Mouse (Mus musculus) lung, postnatal 0 days (tissue): ENCODE measurements around the gene Ndrg2. TPM values are rescaled to one million over a fixed set of nuclear protein-coding genes. Genes with fewer than 3 reads are reported as not detected.

Experiments
- ATAC-seq: fragments of 200-750 bp; cut with Nextera tagmentation; 2 replicates; pipeline ENCODE4 v1.8.0; 2017; ENCODE audit warnings: moderate library complexity
- DNase-seq: peaks from one replicate; pipeline ENCODE4 v3.0.0-alpha.2; 2016; ENCODE audit warnings: low spot score
- H3K27ac ChIP-seq: fragments of 300-500 bp; sonication (generic); 2 replicates; pipeline ENCODE4 v1.5.1; 2014; ENCODE audit warnings: antibody characterized with exemption, mild to moderate bottlenecking, low read length, mixed read lengths
- H3K27me3 ChIP-seq: fragments of 300-500 bp; sonication (generic); replicated peaks from 2 replicates; pipeline ENCODE4 v1.6.1; 2014; ENCODE audit warnings: low read length, mixed read lengths; ENCODE audit not compliant: insufficient read depth
- H3K36me3 ChIP-seq: fragments of 300-500 bp; sonication (generic); 2 replicates; pipeline ENCODE4 v1.6.1; 2014; ENCODE audit warnings: low read length, mixed read lengths; ENCODE audit not compliant: insufficient read depth
- H3K4me1 ChIP-seq: fragments of 300-500 bp; sonication (generic); 2 replicates; pipeline ENCODE4 v1.6.1; 2014; ENCODE audit warnings: antibody characterized with exemption, low read depth, low read length, mixed read lengths; ENCODE audit not compliant: insufficient read depth
- H3K4me2 ChIP-seq: fragments of 300-500 bp; sonication (generic); replicated peaks from 2 replicates; pipeline ENCODE4 v1.6.1; 2014; ENCODE audit warnings: low read depth, mild to moderate bottlenecking, low read length, moderate library complexity, mixed read lengths
- H3K4me3 ChIP-seq: fragments of 300-500 bp; sonication (generic); 2 replicates; pipeline ENCODE4 v1.5.1; 2014; ENCODE audit warnings: low read depth, low read length
- H3K9ac ChIP-seq: fragments of 300-500 bp; sonication (generic); replicated peaks from 2 replicates; pipeline ENCODE4 v1.6.1; 2014; ENCODE audit warnings: low read depth, mild to moderate bottlenecking
- H3K9me3 ChIP-seq: fragments of 300-500 bp; sonication (generic); 2 replicates; pipeline ENCODE4 v1.6.1; 2016; ENCODE audit warnings: low read length, mixed read lengths
- CTCF ChIP-seq: IDR thresholded peaks from 2 replicates; pipeline ENCODE4 v1.5.1; 2016; ENCODE audit warnings: antibody characterized with exemption, mild to moderate bottlenecking
- EP300 ChIP-seq: IDR thresholded peaks from 2 replicates; pipeline ENCODE4 v1.6.1; 2016; ENCODE audit warnings: antibody characterized with exemption, mild to moderate bottlenecking, control low read depth
- WGBS: fragments of 180-500 bp; shearing (Covaris S2); extraction: QIAGEN DNeasy Blood & Tissue Kit; methylation state at CpG from one replicate; pipeline ENCODE4 v1.1.7; 2014; 5-methylcytosine and 5-hydroxymethylcytosine counted together
- polyA plus RNA-seq: library from polyadenylated mRNA; unstranded; fragments of >200 nt; fragmentation: Nextera tagmentation; extraction: Ambion mirVana; gene quantifications from 2 replicates; pipeline ENCODE4 v1.2.1, GENCODE M21; 2015

The Ndrg2 gene
- polyA plus RNA-seq, 1 experiment from 2014 or later: 103 TPM

- no peak overlapping the region for H3K4me2 ChIP-seq
- no peak overlapping the region for H3K4me3 ChIP-seq
- WGBS: 55% methylated on average over 7 of the region's 7 CpGs
- H3K9ac ChIP-seq: no peak overlapping the region
- no peaks in the 10 kb centered on the region for H3K36me3 ChIP-seq
- no peaks in the 10 kb centered on the region for H3K4me1 ChIP-seq
- H3K9me3 ChIP-seq: no peaks in the 10 kb centered on the region
- H3K27ac ChIP-seq: no peak overlapping the region
- no peak for TF ChIP-seq EP300
- peak; percentile 67 for TF ChIP-seq CTCF
- DNase-seq (peak; percentile 74), ATAC-seq (peak; percentile 18; the same call in 1 of the 2 replicates)
- no peaks in the 10 kb centered on the region for H3K27me3 ChIP-seq
These were observed 9.3 kb downstream of the Ndrg2 start for GRCm38 (mm10) chr14:51904706-51905105.

- Histone ChIP-seq H3K4me2 (no peak overlapping the region), H3K9ac (no peak overlapping the region), H3K9me3 (no peaks in the 10 kb centered on the region), H3K27me3 (no peaks in the 10 kb centered on the region), H3K4me1 (no peaks in the 10 kb centered on the region), H3K4me3 (no peak overlapping the region), H3K27ac (no peak overlapping the region), H3K36me3 (no peaks in the 10 kb centered on the region)
- ATAC-seq (no peak), DNase-seq (no peak)
- TF ChIP-seq CTCF (no peak), EP300 (no peak)
- 64% methylated on average over 9 of the region's 9 CpGs for WGBS
These were observed 10.2 kb downstream of the Ndrg2 start for GRCm38 (mm10) chr14:51903782-51904181.

GRCm38 (mm10) chr14:51902806-51903710 lies 10.9 kb downstream of the Ndrg2 start:
- WGBS: 41% methylated on average over 9 of the region's 9 CpGs
- H3K9me3 ChIP-seq: no peaks in the 10 kb centered on the region
- H3K4me2 ChIP-seq: no peak overlapping the region
- no peak overlapping the region for H3K4me3 ChIP-seq
- no peaks in the 10 kb centered on the region for H3K4me1 ChIP-seq
- TF ChIP-seq CTCF (peak; percentile 97), EP300 (no peak; the same call in 1 of the 2 replicates)
- H3K27ac ChIP-seq: no peak overlapping the region
- H3K36me3 ChIP-seq: no peaks in the 10 kb centered on the region
- peak; percentile 79 for DNase-seq
- H3K9ac ChIP-seq: no peak overlapping the region
- peak; percentile 74 for ATAC-seq
- no peaks in the 10 kb centered on the region for H3K27me3 ChIP-seq

DNA sequence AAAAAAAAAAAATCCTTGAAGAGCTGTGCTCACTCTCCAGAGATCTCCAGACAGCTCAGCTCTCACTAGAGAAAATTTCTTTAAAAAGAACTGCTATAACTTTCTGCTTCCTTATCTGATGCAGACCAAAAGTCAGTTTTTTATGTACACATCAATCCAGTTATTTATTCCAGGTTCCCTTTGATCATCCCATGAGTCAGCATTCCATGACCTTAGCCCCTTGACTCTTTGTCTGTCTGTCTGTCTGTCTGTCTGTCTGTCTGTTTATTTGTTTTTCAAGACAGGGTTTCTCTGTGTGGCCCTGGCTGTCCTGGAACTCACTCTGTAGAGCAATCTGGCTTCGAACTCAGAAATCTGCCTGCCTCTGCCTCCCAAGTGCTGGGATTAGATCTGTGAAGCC lies 14.6 kb downstream of the Ndrg2 start:
- DNase-seq: no peak
- no peak overlapping the region for H3K4me3 ChIP-seq
- no peaks in the 10 kb centered on the region for H3K9me3 ChIP-seq
- H3K4me1 ChIP-seq: no peaks in the 10 kb centered on the region
- no peaks in the 10 kb centered on the region for H3K36me3 ChIP-seq
- no peak overlapping the region for H3K27ac ChIP-seq
- H3K4me2 ChIP-seq: no peak overlapping the region
- WGBS: 88% methylated on average over 1 of the region's 1 CpGs
- H3K9ac ChIP-seq: no peak overlapping the region
- no peak for TF ChIP-seq EP300
- no peak for TF ChIP-seq CTCF
- H3K27me3 ChIP-seq: no peaks in the 10 kb centered on the region
- no peak for ATAC-seq

- Histone ChIP-seq H3K9me3 (no peaks in the 10 kb centered on the region), H3K4me2 (no peak overlapping the region), H3K4me3 (no peak overlapping the region), H3K9ac (no peak overlapping the region), H3K4me1 (no peaks in the 10 kb centered on the region), H3K27me3 (no peaks in the 10 kb centered on the region), H3K36me3 (peaks cover 3% of the 10 kb centered on the region; the same call in 1 of the 2 replicates), H3K27ac (no peak overlapping the region)
- ATAC-seq: no peak
- 59% methylated on average over 8 of the region's 8 CpGs for whole genome bisulfite sequencing
- DNase-seq: no peak
- TF ChIP-seq EP300 (no peak), CTCF (no peak)
These were observed 17.3 kb downstream of the Ndrg2 start for GRCm38 (mm10) chr14:51896539-51897170.

- no peak overlapping the region for H3K27ac ChIP-seq
- TF ChIP-seq EP300 (no peak), CTCF (no peak)
- no peak for ATAC-seq
- no peaks in the 10 kb centered on the region for H3K9me3 ChIP-seq
- H3K4me1 ChIP-seq: no peaks in the 10 kb centered on the region
- H3K36me3 ChIP-seq: peaks cover 9% of the 10 kb centered on the region; the same call in 1 of the 2 replicates
- no peaks in the 10 kb centered on the region for H3K27me3 ChIP-seq
- DNase-seq: no peak
- 79% methylated on average over 6 of the region's 6 CpGs for WGBS
- no peak overlapping the region for H3K9ac ChIP-seq
- H3K4me3 ChIP-seq: no peak overlapping the region
- H3K4me2 ChIP-seq: no peak overlapping the region
These were observed 17.9 kb downstream of the Ndrg2 start for GRCm38 (mm10) chr14:51896019-51896418.
